Mouse (Mus musculus): ENCODE data around the gene Aak1.

GRCm38 (mm10) chr6:86849692-86850445 is 552 bp downstream of the Aak1 start:
- TF ChIP-seq EP300 (IDR thresholded peaks at IDR 0.05; ENCODE audit: low read depth): no peak
- no peak for TF ChIP-seq CTCF (IDR thresholded peaks at IDR 0.05; ENCODE audit: low read depth)

All from liver, postnatal 0 days (tissue).